ENCODE assay signal across 8 mouse cellular contexts in genomic region chr11:3153666-3154397, GRCm38 (mm10). TPM values are rescaled to one million over a fixed set of nuclear protein-coding genes. Genes with fewer than 3 reads are reported as not detected.
DNase-seq lines count a peak whose midpoint lies in the region; ATAC-seq and TF ChIP-seq lines count a peak whose summit lies in the region.
"Not testable (repeated sequence)": the region's sequence is repeated elsewhere in the genome, so short reads cannot be mapped to it uniquely, and the experiment has no call there.

No protein-coding gene starts in this region.

- peak; percentile 45 for DNase-seq in MEL (ENCODE audit: low read depth, low spot score)
- peak; percentile 32 to 45 for DNase-seq in cerebellum, postnatal 36 days
- DNase-seq in gastrocnemius, adult 8-10 months (ENCODE audit: low spot score in 2 of 2): peak; percentile 81 to 92
- peak; percentile 29 for DNase-seq in hindbrain, embryonic 14.5 days (ENCODE audit: low spot score)
- peak; percentile 73 for DNase-seq in layer of hippocampus, adult 9-11 months
- DNase-seq in lung, adult 2 months: peak; percentile 65
- peak; percentile 71 to 73 for DNase-seq in thymus, postnatal 10 days (ENCODE audit: low spot score in 2 of 2)

- 79% methylated on average over 1 of the region's 1 CpGs for WGBS in hindbrain, embryonic 14.5 days
- WGBS in lung, adult 2 months: 55% methylated on average over 1 of the region's 1 CpGs
- WGBS in neural tube, embryonic 15.5 days: 82% methylated on average over 1 of the region's 1 CpGs

- not testable (repeated sequence) for TF ChIP-seq EP300 in MEL (IDR thresholded peaks at IDR 0.05; ENCODE audit: low read depth in 1 of 2, low read length in 2 of 2)

- H3K27me3 ChIP-seq in MEL (ENCODE audit: control insufficient read depth in 1 of 2, insufficient read depth in 2 of 2, low read length in 2 of 2); hindbrain, embryonic 14.5 days (ENCODE audit: control insufficient read depth, insufficient read depth, low read length); neural tube, embryonic 15.5 days (replicated peaks): not testable (repeated sequence)

- not testable (repeated sequence) for H3K9ac ChIP-seq in MEL (ENCODE audit: control insufficient read depth, low read depth, low read length, poor library complexity, severe bottlenecking); hindbrain, embryonic 14.5 days; neural tube, embryonic 15.5 days (replicated peaks)

- not testable (repeated sequence) for H3K4me2 ChIP-seq in hindbrain, embryonic 14.5 days (replicated peaks); neural tube, embryonic 15.5 days

- H3K36me3 ChIP-seq in MEL (ENCODE audit: control insufficient read depth in 1 of 2, insufficient read depth in 2 of 2, low read length in 2 of 2); hindbrain, embryonic 14.5 days (replicated peaks; ENCODE audit: control insufficient read depth, insufficient read depth); neural tube, embryonic 15.5 days: not testable (repeated sequence)

- H3K9me3 ChIP-seq in MEL (replicated peaks; ENCODE audit: insufficient read depth, low read length): not testable (repeated sequence)
- H3K9me3 ChIP-seq in hindbrain, embryonic 14.5 days (ENCODE audit: control insufficient read depth, low read length): peaks cover 20% of the 10 kb centered on the region
- peaks cover 14% of the 10 kb centered on the region for H3K9me3 ChIP-seq in neural tube, embryonic 15.5 days (replicated peaks)

- H3K27ac ChIP-seq in MEL (ENCODE audit: control insufficient read depth, low read depth, low read length); hindbrain, embryonic 14.5 days; neural tube, embryonic 15.5 days (replicated peaks): not testable (repeated sequence)

- not testable (repeated sequence) for TF ChIP-seq CTCF in MEL (IDR thresholded peaks at IDR 0.05 in 2 of 3, conservative IDR thresholded peaks at IDR 0.05 in 1 of 3; ENCODE audit: control insufficient read depth in 1 of 3, insufficient read depth in 1 of 3, low read depth in 2 of 3, low read length in 3 of 3, poor library complexity in 1 of 3, severe bottlenecking in 1 of 3); lung, adult 2 months (IDR thresholded peaks at IDR 0.05; ENCODE audit: insufficient read depth, low read length)

- H3K79me2 ChIP-seq in MEL (ENCODE audit: control insufficient read depth, insufficient read depth, low read length, poor library complexity): not testable (repeated sequence)

- ATAC-seq in hindbrain, embryonic 14.5 days (ENCODE audit: low FRiP score): peak; percentile 63
- ATAC-seq in neural tube, embryonic 15.5 days (ENCODE audit: low FRiP score): peak; percentile 48

- not testable (repeated sequence) for TF ChIP-seq RAD21 in MEL (IDR thresholded peaks at IDR 0.05; ENCODE audit: low read depth, low read length)

- not testable (repeated sequence) for H3K4me3 ChIP-seq in MEL (ENCODE audit: control insufficient read depth in 1 of 2, insufficient read depth in 1 of 2, low read depth in 2 of 2, low read length in 2 of 2); hindbrain, embryonic 14.5 days (replicated peaks; ENCODE audit: low read length); lung, adult 2 months (replicated peaks; ENCODE audit: extremely low read depth, low read depth, low read length); neural tube, embryonic 15.5 days (replicated peaks)

- H3K4me1 ChIP-seq in MEL (ENCODE audit: control insufficient read depth in 1 of 2, insufficient read depth in 2 of 2, low read length in 2 of 2); hindbrain, embryonic 14.5 days (replicated peaks; ENCODE audit: control insufficient read depth, insufficient read depth, low read length); lung, adult 2 months (ENCODE audit: control insufficient read depth, insufficient read depth, low read length); neural tube, embryonic 15.5 days: not testable (repeated sequence)

- not testable (repeated sequence) for TF ChIP-seq POLR2A in MEL (IDR thresholded peaks at IDR 0.05; ENCODE audit: control insufficient read depth in 1 of 2, insufficient read depth in 1 of 2, low read depth in 1 of 2, low read length in 2 of 2, poor library complexity in 1 of 2); lung, adult 2 months (IDR thresholded peaks at IDR 0.05; ENCODE audit: borderline replicate concordance, extremely low read depth, low read depth, low read length)

TF ChIP-seq in MEL, 35 proteins besides CTCF, POLR2A, EP300 and RAD21:
- TF ChIP-seq NELFE (IDR thresholded peaks at IDR 0.05; ENCODE audit: low read depth, low read length): peak; percentile 18; the same call in 1 of the 2 replicates
TF ChIP-seq in MEL: peak in this region for 1; not testable (repeated sequence) for 34.

RNA-seq across cellular contexts. Expression of gene Sfi1, which starts 39.4 kb away (rescaled TPM):
- 49.8 and 50.8 TPM in 2 replicates for total RNA-seq in MEL (2012; rRNA removed)
- 100 to 1,000 TPM in 1 of 2 experiments, 10 to 100 TPM in 1; 83.6 to 180 TPM for polyA plus RNA-seq in MEL (2012; ENCODE audit: insufficient read depth in 1 of 2, insufficient read length in 2 of 2, low read depth in 1 of 2, low replicate concordance in 2 of 2, missing spikeins in 1 of 2)
- 10 to 100 TPM in 2 of 4 experiments, 1 to 10 TPM in 2; 7.8 to 12.1 (median 9.6) TPM for total RNA-seq in gastrocnemius, adult 8-10 months (2022)
- polyA plus RNA-seq in hindbrain, embryonic 14.5 days (2014; fragmentation: Nextera tagmentation; extraction: Ambion mirVana): 11.3 and 11.9 TPM in 2 replicates
- 25.1 and 25.2 TPM in 2 replicates for polyA plus RNA-seq in lung, adult 2 months (2012; rRNA removed)
- 15.7 and 16.2 TPM in 2 replicates for polyA plus RNA-seq in neural tube, embryonic 15.5 days (2015; fragmentation: Nextera tagmentation; extraction: Ambion mirVana)

RNA-seq across cellular contexts. Expression of gene Eif4enif1, which starts 48.4 kb away (rescaled TPM):
- 42.8 and 59.6 TPM in 2 replicates for total RNA-seq in MEL (2012; rRNA removed)
- 100 to 1,000 TPM; 103 to 235 TPM for polyA plus RNA-seq in MEL (2012; ENCODE audit: insufficient read depth in 1 of 2, insufficient read length in 2 of 2, low read depth in 1 of 2, low replicate concordance in 2 of 2, missing spikeins in 1 of 2)
- total RNA-seq in gastrocnemius, adult 8-10 months (2022): 10 to 100 TPM; 27.6 to 39.3 (median 31.4) TPM
- polyA plus RNA-seq in hindbrain, embryonic 14.5 days (2014; fragmentation: Nextera tagmentation; extraction: Ambion mirVana): 48.7 and 54.0 TPM in 2 replicates
- polyA plus RNA-seq in lung, adult 2 months (2012; rRNA removed): 31.0 and 37.2 TPM in 2 replicates
- polyA plus RNA-seq in neural tube, embryonic 15.5 days (2015; fragmentation: Nextera tagmentation; extraction: Ambion mirVana): 48.1 and 53.1 TPM in 2 replicates

Comparison
In these comparisons a context has a peak if more than half of its experiments do, and no peak if none do; other contexts are left out.
1. DNase-seq: peak in every context shown above with its lines; median percentile 86 in gastrocnemius, adult 8-10 months; 73 in layer of hippocampus, adult 9-11 months; 72 in thymus, postnatal 10 days; 65 in lung, adult 2 months; 45 in MEL; 38 in cerebellum, postnatal 36 days; 29 in hindbrain, embryonic 14.5 days.